Mouse (Mus musculus) retina, adult 2 months (tissue): ENCODE results near the gene Npl.
"Not testable (repeated sequence)": the region's sequence is repeated elsewhere in the genome, so short reads cannot be mapped to it uniquely, and the experiment has no call there.

ENCODE experiments used
- DNase-seq: peaks from one replicate; pipeline ENCODE4 v3.0.0-alpha.2; 2012; ENCODE audit warnings: low read depth, low spot score

Npl gene

DNA sequence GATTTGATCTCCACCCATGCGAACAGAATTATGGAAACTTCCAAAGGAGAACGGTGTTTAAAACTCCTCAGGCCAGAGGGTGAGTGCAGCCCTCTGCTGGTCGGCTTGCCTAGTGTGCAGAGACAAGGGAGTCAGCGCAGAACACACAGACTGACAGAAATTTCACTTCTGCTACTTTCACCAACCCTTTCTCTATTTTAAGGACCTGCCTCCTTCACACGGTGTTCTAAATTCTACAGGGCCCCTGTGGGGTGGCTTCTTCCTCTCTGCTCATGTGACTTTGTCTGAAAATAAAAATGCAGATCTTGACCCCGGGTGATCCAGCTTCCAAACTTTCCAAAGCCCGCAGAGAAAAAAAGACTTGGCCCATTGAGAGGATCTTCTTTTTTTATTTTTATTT, 60.7 kb downstream of the Npl start:
- DNase-seq, result no peak

DNA sequence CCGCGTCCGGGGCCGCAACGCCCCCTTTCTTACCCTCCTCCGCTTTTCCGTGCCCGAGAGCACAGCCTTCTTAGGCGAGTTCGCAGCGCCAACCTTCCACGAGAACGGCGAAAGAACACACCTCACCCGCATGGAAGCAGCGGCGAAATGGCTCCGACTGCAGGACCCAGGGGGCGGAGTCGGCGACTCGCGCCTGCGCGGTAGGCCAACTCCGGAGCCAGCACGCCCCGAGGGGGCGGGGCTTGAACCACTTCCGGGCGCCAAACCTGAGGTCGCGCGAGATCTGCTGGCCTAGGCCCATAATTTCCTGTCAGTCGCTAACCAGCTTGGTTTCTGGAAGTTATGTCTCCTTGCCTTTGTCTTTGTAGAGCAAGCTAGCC, 62.4 kb downstream of the Npl start, which contains the start of gene Dhx9:
Gene Dhx9, minus strand, starts transcription at position 161 of the 380 bp plus-strand sequence.
- peak; percentile 94 for DNase-seq

DNA sequence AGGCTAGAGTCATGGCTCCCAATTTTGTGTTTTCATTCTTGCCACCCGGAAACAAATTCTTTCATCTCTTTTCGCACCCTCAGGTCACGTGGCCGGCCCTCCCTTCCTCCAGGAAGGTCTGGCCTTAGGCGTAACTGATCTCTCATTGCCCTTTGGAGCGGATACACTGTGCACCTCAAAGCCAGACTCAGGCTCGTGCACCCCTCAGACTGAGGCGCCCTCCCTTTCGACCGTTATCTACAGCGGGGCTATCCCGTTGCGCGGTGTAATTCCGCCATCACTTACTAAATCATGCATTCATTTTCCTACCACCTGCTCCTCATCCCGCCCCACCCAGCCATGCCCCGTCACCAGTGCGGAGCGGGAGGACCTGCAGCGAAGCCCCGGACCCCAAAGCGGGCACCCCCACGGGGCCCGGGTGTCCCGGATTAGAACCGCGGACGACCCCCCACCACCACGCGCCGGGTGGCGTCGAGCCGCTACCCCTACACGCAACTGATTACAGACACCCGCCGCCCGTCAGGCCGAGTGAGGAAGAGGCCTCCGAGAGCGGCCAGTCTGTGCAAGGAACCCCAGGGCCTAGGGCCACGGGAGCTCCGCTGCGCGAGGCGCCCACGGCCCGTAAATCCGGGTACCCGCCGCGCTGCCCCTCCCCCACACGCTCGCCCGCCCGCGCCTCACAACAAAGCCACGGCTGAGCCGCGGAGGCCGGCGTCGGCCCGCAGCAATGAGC, 62.9 kb downstream of the Npl start:
- DNase-seq, result no peak

DNA sequence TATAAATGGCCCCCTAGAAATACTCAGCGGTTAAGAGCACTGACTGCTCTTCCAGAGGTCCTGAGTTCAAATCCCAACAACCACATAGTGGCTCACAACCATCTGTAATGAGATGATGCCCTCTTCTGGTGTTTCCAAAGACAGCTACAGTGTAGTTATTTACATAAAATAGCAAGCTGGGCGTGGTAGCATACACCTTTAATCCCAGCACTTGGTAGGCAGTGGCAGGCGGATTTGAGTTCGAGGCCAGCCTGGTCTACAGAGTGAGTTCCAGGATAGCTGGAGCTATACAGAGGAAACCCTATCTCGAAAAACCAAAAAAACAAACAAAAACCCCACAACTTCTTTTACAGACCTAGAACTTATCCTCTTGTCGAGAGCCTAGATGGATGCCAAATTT, 63.7 kb downstream of the Npl start:
- not testable (repeated sequence) for DNase-seq

DNA sequence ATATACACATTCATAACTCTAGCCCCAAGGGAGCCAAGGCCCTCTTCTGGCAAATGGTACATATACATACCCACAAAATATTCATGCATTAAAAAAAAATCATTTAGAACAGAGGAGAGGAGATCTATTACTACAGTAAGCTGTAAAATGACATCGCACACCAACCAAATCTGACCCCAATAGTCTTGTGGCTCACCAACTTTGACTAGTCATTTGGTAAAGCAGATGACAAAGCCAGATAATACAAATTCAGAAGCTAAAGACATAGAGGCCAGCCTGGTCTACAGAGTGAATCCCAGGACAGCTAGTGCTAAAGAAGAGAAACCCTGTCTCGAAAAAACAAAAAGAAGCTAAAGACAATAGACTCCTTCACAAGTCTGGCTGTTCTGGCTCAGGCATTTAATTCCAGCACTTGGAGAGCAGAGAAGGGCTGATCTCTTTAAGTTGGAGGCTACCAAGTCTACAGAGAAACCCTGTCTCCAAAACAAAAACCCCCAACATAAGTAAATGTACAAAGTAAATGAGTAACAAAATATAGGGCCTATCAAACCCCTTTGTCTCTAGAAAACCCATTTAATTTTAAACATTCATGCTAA, 64.5 kb downstream of the Npl start:
- no peak for DNase-seq

DNA sequence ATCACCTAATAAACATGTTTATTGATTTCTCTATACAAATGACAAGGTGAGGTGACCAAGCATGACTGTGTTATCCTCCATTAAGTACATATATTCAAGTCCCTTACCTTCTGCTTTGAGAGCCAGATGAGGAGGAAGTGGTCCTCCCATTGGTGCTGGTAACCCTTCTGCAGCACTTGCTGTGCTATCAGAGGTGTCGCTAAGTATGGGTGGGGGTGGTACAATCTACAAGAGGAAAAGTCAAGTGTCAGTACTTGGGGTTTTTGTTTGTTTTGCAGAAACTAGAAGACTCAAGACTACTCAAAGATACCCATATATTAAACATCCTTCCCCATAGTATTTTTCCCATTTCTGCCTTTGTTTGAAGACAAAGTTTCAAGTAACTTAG, 68.8 kb downstream of the Npl start:
- DNase-seq, result no peak

DNA sequence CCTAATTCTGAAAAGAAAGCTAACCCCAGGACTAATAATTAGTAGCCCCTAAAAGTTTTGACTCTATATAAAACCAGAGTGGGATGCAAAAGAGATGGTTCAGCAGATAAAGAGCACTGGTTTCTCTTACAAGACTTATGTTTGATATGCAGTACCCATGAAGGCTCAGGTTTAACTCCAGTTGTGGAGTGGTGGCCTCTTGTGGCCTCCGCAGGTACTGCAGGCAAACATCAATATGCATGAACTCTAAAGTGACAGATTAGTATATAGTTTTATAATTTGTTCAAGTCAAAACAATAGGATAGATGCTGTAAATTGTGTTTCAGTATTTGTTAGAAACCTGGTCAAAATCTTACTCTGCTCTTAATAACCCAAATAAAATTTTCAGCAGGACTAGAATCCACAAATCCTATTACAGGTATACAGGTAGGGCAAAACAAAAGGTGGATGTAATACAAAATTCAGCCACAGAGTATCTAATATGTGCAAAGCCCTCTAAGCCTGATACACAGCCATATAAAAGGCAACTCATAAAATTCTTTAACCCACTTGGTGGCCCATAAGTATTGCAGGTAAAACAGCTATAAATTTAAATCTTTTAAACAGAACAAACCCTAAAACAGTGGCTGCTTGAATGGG, 69.3 kb downstream of the Npl start:
- DNase-seq, result no peak

DNA sequence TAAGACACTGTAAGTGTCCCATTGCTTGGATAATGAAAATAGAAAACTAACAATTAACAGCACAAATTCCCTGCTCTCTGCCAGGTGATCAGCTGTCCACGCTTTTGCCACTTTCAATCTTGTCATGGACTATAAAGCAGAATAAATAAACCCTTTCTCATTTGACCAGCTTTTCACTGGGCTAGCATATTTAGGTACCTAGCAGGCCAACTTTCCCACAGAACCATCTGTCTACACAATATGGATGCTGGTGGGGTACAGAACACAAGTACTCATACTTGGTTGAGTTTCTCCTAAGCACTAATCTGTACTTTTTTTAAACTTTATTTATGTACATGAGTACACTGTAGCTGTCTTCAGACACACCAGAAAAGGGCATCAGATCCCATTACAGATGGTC, 70.5 kb downstream of the Npl start:
- DNase-seq, result no peak

DNA sequence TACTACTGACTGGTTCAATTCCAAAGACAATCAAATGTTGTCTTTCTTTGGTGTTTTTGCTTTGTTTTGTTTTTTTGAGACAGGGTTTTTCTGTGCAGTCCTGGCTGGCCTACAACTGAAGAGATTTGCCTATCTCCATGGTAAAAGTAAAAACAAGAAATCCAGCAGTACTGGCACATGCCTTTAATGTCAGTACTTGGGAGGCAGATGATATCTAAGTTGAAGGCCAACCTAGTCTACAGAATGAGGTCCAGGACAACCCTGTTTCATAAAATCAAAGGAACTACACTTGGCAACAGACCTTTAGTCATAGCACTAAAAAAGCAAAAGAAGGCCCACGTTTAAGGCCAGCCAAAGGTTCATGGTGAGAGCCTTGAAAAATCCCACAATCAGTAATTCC, 88.0 kb downstream of the Npl start:
- DNase-seq, result no peak

DNA sequence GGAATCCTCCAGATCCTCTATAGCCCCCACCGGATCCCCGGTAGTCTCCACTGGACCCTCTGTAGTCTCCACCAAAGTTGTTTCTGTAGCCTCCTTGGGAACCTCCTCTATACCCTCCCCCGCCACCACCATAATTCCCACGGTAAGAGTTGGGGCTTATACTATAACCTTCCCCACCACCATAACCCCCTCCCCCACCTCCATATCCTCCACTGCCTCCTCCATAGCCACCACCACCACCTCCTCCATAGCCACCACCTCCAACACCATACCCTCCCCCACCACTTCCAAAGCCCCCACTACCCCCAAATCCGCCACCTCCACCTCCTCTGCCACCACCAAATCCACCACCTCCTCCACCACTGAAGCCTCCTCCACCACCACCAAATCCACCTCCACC, 93.7 kb downstream of the Npl start:
- no peak for DNase-seq

DNA sequence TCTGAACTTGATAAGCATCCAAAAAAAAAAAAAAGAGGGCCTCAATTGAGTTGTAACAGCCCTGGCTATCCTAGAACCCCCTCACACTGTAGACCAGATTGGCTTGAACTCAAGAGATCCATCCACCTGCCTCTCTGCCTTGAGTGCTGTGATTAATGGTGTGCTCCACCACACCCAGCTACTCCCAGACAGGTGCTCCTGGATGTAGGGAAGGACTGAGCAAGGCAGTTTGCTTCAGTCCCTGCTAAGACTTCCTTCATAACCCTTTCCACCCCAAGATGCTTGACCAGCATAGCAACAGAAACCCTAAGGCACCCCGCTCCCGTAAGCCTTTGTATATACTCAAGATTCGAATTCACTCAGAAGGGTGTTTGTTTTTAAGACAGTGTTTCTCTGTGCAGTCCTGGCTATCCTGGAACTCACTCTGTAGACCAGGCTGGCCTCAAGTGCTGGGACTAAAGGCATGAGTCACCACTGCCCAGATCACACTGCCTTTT, 96.7 kb downstream of the Npl start:
- no peak for DNase-seq
